Mouse (Mus musculus) erythroid progenitor cell, adult 5-6 weeks (primary cell): ENCODE measurements around the gene Gm12355. TPM values are rescaled to one million over a fixed set of nuclear protein-coding genes. Genes with fewer than 3 reads are reported as not detected.
"Not testable (repeated sequence)": the region's sequence is repeated elsewhere in the genome, so short reads cannot be mapped to it uniquely, and the experiment has no call there.

Experiments
- ATAC-seq: replicated peaks from 2 replicates; pipeline ENCODE4 v1.8.0; 2016; ENCODE audit warnings: moderate number of reproducible peaks, mild to moderate bottlenecking, moderate TSS enrichment, inconsistent platforms; ENCODE audit not compliant: poor library complexity, low FRiP score, severe bottlenecking
- total RNA-seq, 2 experiments: library from RNA; stranded (forward) in 1 of 2; stranded (reverse) in 1 of 2; fragments of 150-400 nt in 1 of 2; fragments of 186-747, 209-891 nt in 1 of 2; gene quantifications; 2 replicates each; pipeline versions ENCODE4 v1.2.3 to v1.2.4; 2015 to 2017; ENCODE audit warnings: low replicate concordance in 2 of 2

Gene Gm12355
- total RNA-seq, 2 experiments from 2014 or later, result 1.1 TPM; not detected in 1

GRCm38 (mm10) chr11:98604911-98605310 lies 20.6 kb downstream of the Gm12355 start:
- not testable (repeated sequence) for ATAC-seq

- no peak for ATAC-seq
Measured at GRCm38 (mm10) chr11:98603953-98604352, 21.5 kb downstream of the Gm12355 start.

GRCm38 (mm10) chr11:98602090-98602690 lies 23.3 kb downstream of the Gm12355 start:
- ATAC-seq, result no peak

- no peak for ATAC-seq
Measured at GRCm38 (mm10) chr11:98599291-98599690, 26.2 kb downstream of the Gm12355 start.

- no peak for ATAC-seq
Measured at GRCm38 (mm10) chr11:98598851-98599290, 26.6 kb downstream of the Gm12355 start.

- ATAC-seq, result 0 out of 2 replicates have a peak, but pooled peaks have one; percentile 3
Measured at GRCm38 (mm10) chr11:98597991-98598390, 27.5 kb downstream of the Gm12355 start, which contains the start of gene Lrrc3c. Lrrc3c (plus strand) TSS chr11:98598291.

GRCm38 (mm10) chr11:98597363-98597762 lies 28.1 kb downstream of the Gm12355 start:
- ATAC-seq, result peak; percentile 78

- no peak for ATAC-seq
Measured at GRCm38 (mm10) chr11:98595955-98596354, 29.5 kb downstream of the Gm12355 start.

- ATAC-seq, result no peak
Measured at GRCm38 (mm10) chr11:98595473-98595872, 30.0 kb downstream of the Gm12355 start.

- ATAC-seq, result no peak
Measured at GRCm38 (mm10) chr11:98595021-98595420, 30.4 kb downstream of the Gm12355 start.

GRCm38 (mm10) chr11:98590548-98591445 lies 34.7 kb downstream of the Gm12355 start:
- no peak for ATAC-seq

GRCm38 (mm10) chr11:98589306-98589705 lies 36.2 kb downstream of the Gm12355 start:
- ATAC-seq, result no peak

- ATAC-seq, result no peak
Measured at GRCm38 (mm10) chr11:98588833-98589281, 36.6 kb downstream of the Gm12355 start.

GRCm38 (mm10) chr11:98587684-98588546 lies 37.5 kb downstream of the Gm12355 start:
- ATAC-seq, result peak; percentile 70

- ATAC-seq, result peak; percentile 60
Measured at GRCm38 (mm10) chr11:98586892-98587563, 38.4 kb downstream of the Gm12355 start, which contains the start of gene Ormdl3. Ormdl3 (minus strand) TSS chr11:98587368.

GRCm38 (mm10) chr11:98586087-98586891 lies 39.2 kb downstream of the Gm12355 start:
- ATAC-seq, result no peak

GRCm38 (mm10) chr11:98584629-98585177 lies 40.8 kb downstream of the Gm12355 start:
- no peak for ATAC-seq

GRCm38 (mm10) chr11:98584146-98584545 lies 41.3 kb downstream of the Gm12355 start:
- ATAC-seq, result no peak
